Mouse (Mus musculus) stomach, embryonic 15.5 days (tissue): ENCODE data around the gene Arcn1. TPM values are rescaled to one million over a fixed set of nuclear protein-coding genes. Genes with fewer than 3 reads are reported as not detected.

ENCODE experiments used
- ATAC-seq: fragments of 200-750 bp; cut with Nextera tagmentation; 2 replicates; pipeline ENCODE4 v1.8.0; 2017; ENCODE audit warnings: low read depth, moderate number of reproducible peaks, moderate TSS enrichment; ENCODE audit not compliant: insufficient read depth, low FRiP score
- H3K27ac ChIP-seq: fragments of 300-500 bp; sonication (generic); 2 replicates; pipeline ENCODE4 v1.5.1; 2015; ENCODE audit warnings: mild to moderate bottlenecking, inconsistent platforms
- H3K27me3 ChIP-seq: fragments of 300-500 bp; sonication (generic); replicated peaks from 2 replicates; pipeline ENCODE4 v1.6.1; 2015; ENCODE audit warnings: inconsistent platforms
- H3K36me3 ChIP-seq: fragments of 300-500 bp; sonication (generic); 2 replicates; pipeline ENCODE4 v1.6.1; 2015; ENCODE audit warnings: inconsistent platforms
- H3K4me1 ChIP-seq: fragments of 300-500 bp; sonication (generic); 2 replicates; pipeline ENCODE4 v1.6.1; 2015; ENCODE audit warnings: inconsistent platforms
- H3K4me2 ChIP-seq: fragments of 300-500 bp; sonication (generic); 2 replicates; pipeline ENCODE4 v1.6.1; 2015; ENCODE audit warnings: mild to moderate bottlenecking, inconsistent platforms
- H3K4me3 ChIP-seq: fragments of 300-500 bp; sonication (generic); replicated peaks from 2 replicates; pipeline ENCODE4 v1.5.1; 2015; ENCODE audit warnings: inconsistent platforms
- H3K9ac ChIP-seq: fragments of 300-500 bp; sonication (generic); 2 replicates; pipeline ENCODE4 v1.6.1; 2015; ENCODE audit warnings: inconsistent platforms
- H3K9me3 ChIP-seq: fragments of 300-500 bp; sonication (generic); 2 replicates; pipeline ENCODE4 v1.6.1; 2016; ENCODE audit warnings: inconsistent platforms
- WGBS: fragments of 180-500 bp; shearing (Covaris S2); methylation state at CpG from one replicate; pipeline ENCODE4 v1.1.7; 2015; 5-methylcytosine and 5-hydroxymethylcytosine counted together
- polyA plus RNA-seq: library from polyadenylated mRNA; unstranded; fragments of >200 nt; fragmentation: Nextera tagmentation; extraction: Ambion mirVana; gene quantifications from 2 replicates; pipeline ENCODE4 v1.2.1, GENCODE M21; 2015

Gene Arcn1
- polyA plus RNA-seq, 1 experiment from 2014 or later = 189 TPM

- no peaks in the 10 kb centered on the region for H3K27me3 ChIP-seq
- H3K9ac ChIP-seq = no peak overlapping the region
- peaks cover 29% of the 10 kb centered on the region for H3K4me1 ChIP-seq
- no peak overlapping the region for H3K4me2 ChIP-seq
- no peaks in the 10 kb centered on the region for H3K9me3 ChIP-seq
- no peak overlapping the region for H3K4me3 ChIP-seq
- ATAC-seq = no peak
- no peak overlapping the region for H3K27ac ChIP-seq
- peaks cover 15% of the 10 kb centered on the region; the same call in 1 of the 2 replicates for H3K36me3 ChIP-seq
- 78% methylated on average over 6 of the region's 6 CpGs for WGBS
These were observed 50.4 kb downstream of the Arcn1 start for GRCm38 (mm10) chr9:44716997-44717821.

- 94% methylated on average over 29 of the region's 29 CpGs for WGBS
- peaks cover 17% of the 10 kb centered on the region; the same call in 1 of the 2 replicates for H3K36me3 ChIP-seq
These were observed 51.8 kb downstream of the Arcn1 start for GRCm38 (mm10) chr9:44715705-44716362.

DNA sequence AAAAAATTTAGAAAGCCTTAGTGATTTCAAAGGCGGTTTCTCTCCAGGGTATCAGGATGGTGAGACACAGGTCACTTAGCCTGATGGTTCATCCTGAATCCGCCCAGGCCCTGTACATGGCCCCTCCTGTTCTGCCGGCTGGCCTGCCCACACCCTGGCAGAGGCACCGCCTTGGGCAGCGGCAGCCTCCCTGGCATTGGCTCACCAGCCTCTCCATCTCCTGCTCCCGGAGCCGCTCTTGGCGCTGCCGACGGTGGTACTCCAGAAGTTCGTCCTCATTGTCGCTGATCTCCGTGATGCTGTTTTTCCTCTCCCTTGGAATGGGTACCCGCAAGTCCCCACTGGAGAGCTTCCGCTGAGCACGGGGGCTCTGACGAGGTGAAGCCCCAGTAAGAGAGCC lies 52.5 kb downstream of the Arcn1 start:
- peaks cover 19% of the 10 kb centered on the region for H3K4me1 ChIP-seq
- ATAC-seq = no peak
- H3K4me2 ChIP-seq = no peak overlapping the region
- peaks cover 17% of the 10 kb centered on the region; the same call in 1 of the 2 replicates for H3K36me3 ChIP-seq
- H3K9ac ChIP-seq = no peak overlapping the region
- 86% methylated on average over 17 of the region's 17 CpGs for WGBS
- H3K27ac ChIP-seq = no peak overlapping the region
- H3K9me3 ChIP-seq = no peaks in the 10 kb centered on the region
- no peak overlapping the region for H3K4me3 ChIP-seq
- no peaks in the 10 kb centered on the region for H3K27me3 ChIP-seq

More at GRCm38 (mm10) chr9:44715705-44716362, 51.8 kb downstream of the Arcn1 start:
- H3K4me3 ChIP-seq = no peak overlapping the region
- H3K4me2 ChIP-seq = no peak overlapping the region
- H3K27ac ChIP-seq = no peak overlapping the region
- no peaks in the 10 kb centered on the region for H3K9me3 ChIP-seq
- peaks cover 26% of the 10 kb centered on the region for H3K4me1 ChIP-seq
- no peak for ATAC-seq
- no peaks in the 10 kb centered on the region for H3K27me3 ChIP-seq
- H3K9ac ChIP-seq = no peak overlapping the region

DNA sequence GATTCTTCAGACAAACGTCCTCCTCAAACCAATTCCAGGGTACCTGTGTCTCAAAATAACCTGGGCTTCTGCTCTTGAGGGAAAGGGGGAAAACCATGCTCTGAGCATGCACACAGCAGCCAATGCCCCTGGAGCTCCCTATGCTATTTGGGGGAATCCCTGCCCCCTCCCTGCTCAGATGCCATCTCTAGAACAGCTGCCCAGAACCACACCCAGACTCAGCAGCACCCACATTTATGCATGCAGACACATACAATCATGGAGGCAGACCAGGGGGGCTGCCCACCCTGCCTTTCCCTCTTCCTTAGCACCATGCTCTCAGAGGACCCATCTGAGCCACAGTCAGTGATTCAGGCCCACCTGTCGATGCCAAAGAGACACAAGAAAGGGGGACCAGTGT lies 54.1 kb downstream of the Arcn1 start:
- Histone ChIP-seq H3K27me3 (no peaks in the 10 kb centered on the region), H3K4me1 (peaks cover 16% of the 10 kb centered on the region; the same call in 1 of the 2 replicates), H3K4me3 (no peak overlapping the region), H3K9me3 (no peaks in the 10 kb centered on the region), H3K9ac (no peak overlapping the region), H3K4me2 (no peak overlapping the region), H3K27ac (no peak overlapping the region), H3K36me3 (peaks cover 17% of the 10 kb centered on the region; the same call in 1 of the 2 replicates)
- 51% methylated on average over 2 of the region's 2 CpGs for WGBS
- ATAC-seq = no peak

DNA sequence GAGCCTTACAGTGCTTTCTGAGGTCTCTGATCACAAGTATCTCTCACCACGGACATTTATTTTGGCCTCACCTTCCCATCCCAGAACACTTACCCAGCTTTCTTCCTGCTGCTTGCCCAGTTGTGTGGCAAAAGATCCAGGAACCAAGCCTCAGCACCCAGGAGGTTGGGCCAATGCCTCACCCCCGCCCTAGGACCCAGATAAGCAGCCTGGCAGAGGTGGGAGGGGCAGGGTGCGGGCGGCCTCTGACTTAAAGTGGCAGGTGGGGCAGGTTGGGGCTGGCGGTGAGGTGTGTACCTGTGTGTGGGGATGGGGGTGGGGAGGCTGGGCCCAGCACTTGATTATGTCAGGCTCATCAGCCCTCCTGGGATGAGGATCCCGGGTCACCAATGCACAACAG lies 54.6 kb downstream of the Arcn1 start:
- Histone ChIP-seq H3K4me3 (no peak overlapping the region), H3K4me2 (peak overlapping the region; percentile 19; the same call in 1 of the 2 replicates), H3K36me3 (peaks cover 17% of the 10 kb centered on the region; the same call in 1 of the 2 replicates), H3K27ac (no peak overlapping the region), H3K9ac (no peak overlapping the region), H3K4me1 (peaks cover 21% of the 10 kb centered on the region; the same call in 1 of the 2 replicates), H3K27me3 (no peaks in the 10 kb centered on the region), H3K9me3 (no peaks in the 10 kb centered on the region)
- WGBS = 60% methylated on average over 6 of the region's 6 CpGs
- peak; percentile 61 for ATAC-seq

DNA sequence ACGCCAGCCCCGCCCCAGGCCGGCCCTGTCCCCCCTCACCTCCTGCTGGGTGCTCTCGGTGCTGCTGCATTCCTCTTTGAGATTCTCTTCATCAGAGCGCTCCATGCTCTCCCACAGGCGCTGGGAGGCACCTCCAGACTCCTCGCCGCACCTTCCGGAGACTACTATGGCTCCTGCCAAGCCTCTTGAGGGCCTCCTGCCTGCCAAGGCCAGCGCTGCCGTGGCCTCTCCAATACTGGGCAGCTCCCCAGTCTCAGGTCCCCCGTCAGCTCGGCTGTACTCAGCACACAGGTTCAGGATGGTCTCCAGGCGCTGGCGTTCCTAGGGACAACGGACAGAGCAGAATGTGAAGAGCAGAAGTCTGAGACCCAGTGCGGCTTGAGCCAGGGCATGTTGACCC lies 56.0 kb downstream of the Arcn1 start:
- Histone ChIP-seq H3K4me3 (no peak overlapping the region), H3K9ac (no peak overlapping the region), H3K4me2 (no peak overlapping the region), H3K36me3 (peaks cover 15% of the 10 kb centered on the region; the same call in 1 of the 2 replicates), H3K4me1 (peaks cover 25% of the 10 kb centered on the region), H3K27ac (no peak overlapping the region; the same call in 1 of the 2 replicates), H3K27me3 (no peaks in the 10 kb centered on the region), H3K9me3 (no peaks in the 10 kb centered on the region)
- ATAC-seq = no peak
- 67% methylated on average over 17 of the region's 17 CpGs for WGBS

- Histone ChIP-seq H3K36me3 (peaks cover 4% of the 10 kb centered on the region; the same call in 1 of the 2 replicates), H3K4me1 (peaks cover 25% of the 10 kb centered on the region), H3K27ac (no peak overlapping the region), H3K4me2 (no peak overlapping the region), H3K9me3 (no peaks in the 10 kb centered on the region), H3K9ac (no peak overlapping the region), H3K27me3 (no peaks in the 10 kb centered on the region), H3K4me3 (no peak overlapping the region)
- WGBS = 73% methylated on average over 5 of the region's 5 CpGs
- ATAC-seq = no peak
These were observed 57.4 kb downstream of the Arcn1 start for GRCm38 (mm10) chr9:44710213-44710612.

- no peaks in the 10 kb centered on the region for H3K27me3 ChIP-seq
- H3K4me3 ChIP-seq = no peak overlapping the region
- H3K36me3 ChIP-seq = 0 out of 2 replicates have a peak, but pooled peaks cover 2% of the 10 kb centered on the region
- no peak overlapping the region for H3K9ac ChIP-seq
- no peak for ATAC-seq
- WGBS = 60% methylated on average over 2 of the region's 2 CpGs
- H3K27ac ChIP-seq = no peak overlapping the region
- peaks cover 25% of the 10 kb centered on the region for H3K4me1 ChIP-seq
- H3K4me2 ChIP-seq = no peak overlapping the region
- no peaks in the 10 kb centered on the region for H3K9me3 ChIP-seq
These were observed 58.0 kb downstream of the Arcn1 start for GRCm38 (mm10) chr9:44709600-44709999.

GRCm38 (mm10) chr9:44708925-44709324 lies 58.7 kb downstream of the Arcn1 start:
- 40% methylated on average over 6 of the region's 6 CpGs for WGBS
- H3K4me2 ChIP-seq = peak overlapping the region; percentile 72
- peaks cover 3% of the 10 kb centered on the region; the same call in 1 of the 2 replicates for H3K36me3 ChIP-seq
- no peaks in the 10 kb centered on the region for H3K27me3 ChIP-seq
- no peaks in the 10 kb centered on the region for H3K9me3 ChIP-seq
- peaks cover 25% of the 10 kb centered on the region for H3K4me1 ChIP-seq
- H3K27ac ChIP-seq = no peak overlapping the region
- ATAC-seq = no peak
- H3K9ac ChIP-seq = no peak overlapping the region
- peak overlapping the region; percentile 46 for H3K4me3 ChIP-seq

- H3K9me3 ChIP-seq = no peaks in the 10 kb centered on the region
- peak; percentile 80 for ATAC-seq
- WGBS = 4% methylated on average over 23 of the region's 24 CpGs
- H3K27ac ChIP-seq = peak overlapping the region; percentile 27; the same call in 1 of the 2 replicates
- H3K4me1 ChIP-seq = peaks cover 21% of the 10 kb centered on the region
- H3K27me3 ChIP-seq = no peaks in the 10 kb centered on the region
- H3K4me2 ChIP-seq = peak overlapping the region; percentile 72
- peak overlapping the region; percentile 46 for H3K4me3 ChIP-seq
- H3K36me3 ChIP-seq = peaks cover 8% of the 10 kb centered on the region; the same call in 1 of the 2 replicates
- 0 out of 2 replicates have a peak overlapping the region, but pooled peaks have one; percentile 10 for H3K9ac ChIP-seq
These were observed 59.2 kb downstream of the Arcn1 start for GRCm38 (mm10) chr9:44708429-44708765.

GRCm38 (mm10) chr9:44707749-44708428 lies 59.8 kb downstream of the Arcn1 start:
- no peaks in the 10 kb centered on the region for H3K27me3 ChIP-seq
- H3K9me3 ChIP-seq = no peaks in the 10 kb centered on the region
- WGBS = 18% methylated on average over 28 of the region's 28 CpGs
- peak overlapping the region; percentile 27; the same call in 1 of the 2 replicates for H3K27ac ChIP-seq
- peaks cover 13% of the 10 kb centered on the region; the same call in 1 of the 2 replicates for H3K36me3 ChIP-seq
- peak overlapping the region; percentile 72 for H3K4me2 ChIP-seq
- H3K4me1 ChIP-seq = peaks cover 19% of the 10 kb centered on the region
- peak; percentile 2 for ATAC-seq
- H3K4me3 ChIP-seq = peak overlapping the region; percentile 46
- H3K9ac ChIP-seq = peak overlapping the region; percentile 10; the same call in 1 of the 2 replicates
